Mouse (Mus musculus) C2C12 (cell line): Measurements from ENCODE around the gene Cyth2. TPM values are rescaled to one million over a fixed set of nuclear protein-coding genes. Genes with fewer than 3 reads are reported as not detected.

Source experiments
- H3K27me3 ChIP-seq: one replicate; pipeline ENCODE4 v1.6.1; 2011; ENCODE audit not compliant: control insufficient read depth, insufficient read depth, insufficient read length
- H3K36me3 ChIP-seq: one replicate; pipeline ENCODE4 v1.6.1; 2011; ENCODE audit not compliant: control insufficient read depth, insufficient read depth
- H3K4me3 ChIP-seq: one replicate; pipeline ENCODE4 v1.5.1; 2011; ENCODE audit warnings: mild to moderate bottlenecking, control low read depth; ENCODE audit not compliant: poor library complexity, insufficient read depth, severe bottlenecking
- H3K79me2 ChIP-seq: one replicate; pipeline ENCODE4 v1.6.1; 2011; ENCODE audit not compliant: control insufficient read depth, insufficient read depth
- H3K79me3 ChIP-seq: one replicate; pipeline ENCODE4 v1.6.1; 2011; ENCODE audit warnings: low read depth, control low read depth
- H3ac ChIP-seq: one replicate; pipeline ENCODE3; 2011; ENCODE audit warnings: low read depth; ENCODE audit not compliant: control insufficient read depth, insufficient read length
- CEBPB ChIP-seq: IDR thresholded peaks from one replicate; pipeline ENCODE4 v1.6.1; 2011; ENCODE audit warnings: low read depth, mild to moderate bottlenecking, control low read depth, moderate library complexity
- CTCF ChIP-seq: IDR thresholded peaks from one replicate; pipeline ENCODE4 v1.5.1; 2011; ENCODE audit not compliant: control insufficient read depth, insufficient read depth, insufficient read length
- FOSL1 ChIP-seq: IDR thresholded peaks from one replicate; pipeline ENCODE4 v1.8.0; 2011; ENCODE audit warnings: mild to moderate bottlenecking, low read length; ENCODE audit not compliant: poor library complexity, insufficient read depth, severe bottlenecking
- MAX ChIP-seq: IDR thresholded peaks from one replicate; pipeline ENCODE4 v1.6.1; 2011; ENCODE audit warnings: mild to moderate bottlenecking, control low read depth
- MYOD1 ChIP-seq: IDR thresholded peaks from one replicate; pipeline ENCODE4 v1.6.1; 2011; ENCODE audit warnings: low read depth; ENCODE audit not compliant: control insufficient read depth, insufficient read length
- MYOG ChIP-seq: IDR thresholded peaks from one replicate; pipeline ENCODE4 v1.6.1; 2011; ENCODE audit not compliant: control insufficient read depth, insufficient read length; ENCODE audit errors: extremely low read depth
- USF1 ChIP-seq: IDR thresholded peaks from one replicate; pipeline ENCODE4 v1.6.1; 2011; ENCODE audit warnings: low read depth, mild to moderate bottlenecking, control low read depth, moderate library complexity
- polyA plus RNA-seq: library from polyadenylated mRNA; unstranded; fragments of >200 nt; fragmentation: generic; extraction: Trizol; gene quantifications from one replicate; pipeline ENCODE4 v1.2.1, GENCODE M21; 2012; ENCODE audit warnings: missing spikeins

Gene Cyth2
- polyA plus RNA-seq, 1 experiment: 175 TPM

DNA sequence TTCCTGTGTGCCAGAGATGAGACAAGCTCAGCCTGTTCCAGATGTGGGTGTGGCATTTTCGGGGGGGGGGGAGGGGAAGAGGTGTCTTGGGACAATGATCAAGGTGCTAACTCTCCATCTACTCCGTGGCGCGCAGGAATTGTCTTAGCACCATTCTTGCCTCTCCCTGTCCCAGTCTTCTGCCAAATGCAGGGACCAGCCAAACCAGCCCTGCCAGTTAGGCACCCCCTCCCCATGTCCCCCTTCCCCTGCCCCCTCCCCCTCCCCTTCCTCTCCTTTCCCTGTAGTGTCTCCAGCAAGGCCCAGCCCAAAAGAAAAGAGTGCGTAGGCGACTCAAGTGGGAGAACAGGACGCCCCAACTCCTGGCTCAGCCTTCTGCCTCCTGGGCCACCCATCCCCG, 47.6 kb downstream of the Cyth2 start:
- no peak overlapping the region for H3ac ChIP-seq
- no peak overlapping the region for H3K4me3 ChIP-seq
- no peaks in the 10 kb centered on the region for H3K36me3 ChIP-seq
- no peaks in the 10 kb centered on the region for H3K79me3 ChIP-seq
- no peaks in the 10 kb centered on the region for H3K27me3 ChIP-seq
- no peaks in the 10 kb centered on the region for H3K79me2 ChIP-seq
- TF ChIP-seq MYOD1: no peak
- TF ChIP-seq FOSL1: no peak
- no peak for TF ChIP-seq MAX
- TF ChIP-seq MYOG: no peak
- no peak for TF ChIP-seq CTCF
- TF ChIP-seq USF1: no peak
- no peak for TF ChIP-seq CEBPB

GRCm38 (mm10) chr7:45765995-45766394, 48.4 kb downstream of the Cyth2 start:
- Histone ChIP-seq H3ac (no peak overlapping the region), H3K4me3 (no peak overlapping the region)

GRCm38 (mm10) chr7:45760151-45760550, 54.2 kb downstream of the Cyth2 start:
- no peak overlapping the region for H3K4me3 ChIP-seq
- H3K79me3 ChIP-seq: no peaks in the 10 kb centered on the region
- H3K27me3 ChIP-seq: peaks cover 24% of the 10 kb centered on the region
- H3ac ChIP-seq: no peak overlapping the region
- TF ChIP-seq MYOG (no peak), MYOD1 (no peak), MAX (no peak), CEBPB (no peak), USF1 (no peak)
- H3K36me3 ChIP-seq: no peaks in the 10 kb centered on the region
- no peaks in the 10 kb centered on the region for H3K79me2 ChIP-seq

More at GRCm38 (mm10) chr7:45765995-45766394, 48.4 kb downstream of the Cyth2 start:
- no peak for TF ChIP-seq USF1
- H3K79me2 ChIP-seq: no peaks in the 10 kb centered on the region
- H3K79me3 ChIP-seq: no peaks in the 10 kb centered on the region
- peaks cover under 1% of the 10 kb centered on the region for H3K27me3 ChIP-seq
- no peaks in the 10 kb centered on the region for H3K36me3 ChIP-seq

DNA sequence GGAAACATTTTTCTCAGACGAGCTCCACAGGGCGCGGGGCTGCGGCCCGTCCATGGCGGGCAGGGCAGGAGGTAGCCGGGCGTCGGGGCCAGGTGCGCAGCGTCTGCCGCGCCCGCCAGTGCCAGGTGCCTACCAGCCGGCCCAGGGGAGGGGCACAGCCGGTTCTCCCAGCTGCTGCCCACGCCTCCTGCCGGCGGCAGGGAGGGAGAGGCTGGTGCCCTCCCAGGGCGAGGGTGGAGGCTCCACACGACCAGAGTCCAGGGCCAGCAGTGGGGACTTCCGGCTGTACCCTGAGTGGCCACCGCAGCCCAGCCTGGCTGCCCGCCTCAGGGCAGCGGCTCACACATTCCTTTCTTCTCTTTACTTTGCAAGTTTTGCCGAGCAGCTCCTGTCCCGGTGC, 55.0 kb downstream of the Cyth2 start:
- H3K27me3 ChIP-seq: peaks cover 24% of the 10 kb centered on the region
- no peaks in the 10 kb centered on the region for H3K79me2 ChIP-seq
- H3K36me3 ChIP-seq: no peaks in the 10 kb centered on the region
- no peaks in the 10 kb centered on the region for H3K79me3 ChIP-seq
- no peak for TF ChIP-seq CTCF
- TF ChIP-seq USF1: no peak
- TF ChIP-seq MYOG: no peak
- TF ChIP-seq MAX: no peak
- TF ChIP-seq CEBPB: no peak
- TF ChIP-seq FOSL1: no peak
- no peak for TF ChIP-seq MYOD1
- no peak overlapping the region for H3ac ChIP-seq
- no peak overlapping the region for H3K4me3 ChIP-seq

Other genes with a start within 250 kb of the Cyth2 start
- gene Bcat2, start 244.4 kb downstream of the Cyth2 start, polyA plus RNA-seq: 26.5 TPM
- 0.97 TPM for gene Fgf21, start 199.1 kb downstream of the Cyth2 start, polyA plus RNA-seq
- gene Fut1, start 197.3 kb downstream of the Cyth2 start, polyA plus RNA-seq: 0.04 TPM
- gene Izumo1, start 192.8 kb downstream of the Cyth2 start, polyA plus RNA-seq: not detected
- gene Rasip1, start 187.1 kb downstream of the Cyth2 start, polyA plus RNA-seq: not detected
- 0.48 TPM for gene Mamstr, start 174.6 kb downstream of the Cyth2 start, polyA plus RNA-seq
- 0.01 TPM for gene Fut2, start 148.2 kb downstream of the Cyth2 start, polyA plus RNA-seq
- 0.04 TPM for gene Ntn5, start 130.6 kb downstream of the Cyth2 start, polyA plus RNA-seq
- gene Sec1, start 120.2 kb downstream of the Cyth2 start, polyA plus RNA-seq: 0.18 TPM
- 0.44 TPM for gene Car11, start 114.7 kb downstream of the Cyth2 start, polyA plus RNA-seq
- 5.6 TPM for gene Dbp, start 109.5 kb downstream of the Cyth2 start, polyA plus RNA-seq
- gene Rpl18, start 99.1 kb downstream of the Cyth2 start, polyA plus RNA-seq: 4,453 TPM
- gene Sphk2, start 96.6 kb downstream of the Cyth2 start, polyA plus RNA-seq: 16.9 TPM
- 0.48 TPM for gene Fam83e, start 93.4 kb downstream of the Cyth2 start, polyA plus RNA-seq
- gene Spaca4, start 88.8 kb downstream of the Cyth2 start, polyA plus RNA-seq: 0.33 TPM
- 0.27 TPM for gene Lmtk3, start 30.8 kb downstream of the Cyth2 start, polyA plus RNA-seq
- gene Sult2b1, start 29.9 kb downstream of the Cyth2 start, polyA plus RNA-seq: 0.13 TPM
- gene Kcnj14, start 10.2 kb upstream of the Cyth2 start, polyA plus RNA-seq: 0.22 TPM
- 110 TPM for gene Grwd1, start 16.4 kb upstream of the Cyth2 start, polyA plus RNA-seq
- gene Kdelr1, start 58.2 kb upstream of the Cyth2 start, polyA plus RNA-seq: 122 TPM
- 1.1 TPM for gene Grin2d, start 63.8 kb upstream of the Cyth2 start, polyA plus RNA-seq
- gene Syngr4, start 82.1 kb upstream of the Cyth2 start, polyA plus RNA-seq: 0.15 TPM
- gene Tmem143, start 82.4 kb upstream of the Cyth2 start, polyA plus RNA-seq: 21.9 TPM
- gene Emp3, start 106.8 kb upstream of the Cyth2 start, polyA plus RNA-seq: 705 TPM
- 2.6 TPM for gene Ccdc114, start 109.5 kb upstream of the Cyth2 start, polyA plus RNA-seq
- not detected for gene Abcc6, start 215.7 kb upstream of the Cyth2 start, polyA plus RNA-seq
- gene Nomo1, start 219.1 kb upstream of the Cyth2 start, polyA plus RNA-seq: 67.6 TPM